Mouse (Mus musculus): ENCODE data around the gene Cd276.

DNA sequence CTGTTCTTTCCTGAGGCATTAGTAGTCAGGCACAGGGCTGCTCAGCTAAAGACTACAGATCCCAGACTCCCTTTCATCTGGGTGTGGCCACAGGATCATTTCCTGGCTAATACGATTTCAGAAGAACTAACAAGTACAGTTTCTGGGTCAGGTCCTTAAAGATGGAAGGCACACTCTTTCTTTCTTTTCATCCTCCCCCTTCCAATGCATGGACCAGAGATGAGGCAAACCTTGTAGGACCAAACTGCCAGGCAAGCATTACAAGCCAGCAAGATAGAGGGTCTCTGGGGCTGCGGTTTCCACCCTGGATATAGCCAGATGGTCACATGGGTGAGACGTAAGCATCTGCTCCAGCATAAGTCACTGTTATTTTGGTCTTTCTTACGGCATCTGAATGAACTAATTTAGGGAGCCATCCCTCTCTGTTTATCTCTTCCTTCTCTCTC lies 10.3 kb downstream of the Cd276 start:
- TF ChIP-seq CTCF (IDR thresholded peaks at IDR 0.05; ENCODE audit: extremely low read depth, insufficient read length, insufficient replicate concordance, low read depth, low read length) (no peak), POLR2A (IDR thresholded peaks at IDR 0.05; ENCODE audit: low read depth, low read length) (no peak)
